ENCODE assay signal across 25 mouse cellular contexts in genomic region chr9:53371339-53371738, GRCm38 (mm10). TPM values are rescaled to one million over a fixed set of nuclear protein-coding genes. Genes with fewer than 3 reads are reported as not detected.
"Had no signal": no experiment of that assay in that cellular context is flagged by ENCODE, and none has a peak within 500 bp of the region (broad histone marks: within the 10 kb centered on the region; RNA-seq: fewer than 3 reads in every experiment).

No protein-coding gene starts in this region.

- H3K4me1 ChIP-seq: forebrain, embryonic 15.5 days; heart, embryonic 13.5 days; hindbrain, embryonic 13.5 days; hindbrain, embryonic 15.5 days; limb, embryonic 10.5 days; limb, embryonic 12.5 days had no signal

- DNase-seq: forebrain, postnatal 0 days; gastrocnemius, postnatal 14 days; gastrocnemius, postnatal 36 days; heart, adult 2 months; heart, postnatal 14 days; heart, postnatal 36 days; kidney, adult 18-20 months; kidney, adult 8-10 months; kidney, postnatal 10 days; kidney, postnatal 25 days; kidney, postnatal 4 days; liver had no signal

- ATAC-seq: forebrain, embryonic 15.5 days; forebrain, postnatal 0 days; hindbrain, postnatal 0 days had no signal

- H3K27ac ChIP-seq: forebrain, embryonic 15.5 days; heart, adult 2 months; heart, embryonic 13.5 days; heart, embryonic 15.5 days; hindbrain, embryonic 13.5 days; hindbrain, embryonic 15.5 days; hindbrain, postnatal 0 days; layer of hippocampus, adult 2 months; left cerebral cortex, adult 2 months; limb, embryonic 10.5 days; limb, embryonic 12.5 days had no signal

- H3K4me3 ChIP-seq: forebrain, embryonic 15.5 days; heart, adult 2 months; heart, embryonic 13.5 days; heart, embryonic 15.5 days; hindbrain, embryonic 13.5 days; hindbrain, embryonic 15.5 days; layer of hippocampus, adult 2 months; left cerebral cortex, adult 2 months; limb, embryonic 10.5 days; limb, embryonic 12.5 days had no signal

- H3K27me3 ChIP-seq: forebrain, embryonic 15.5 days; heart, embryonic 13.5 days; heart, embryonic 15.5 days; hindbrain, embryonic 13.5 days; hindbrain, embryonic 15.5 days; limb, embryonic 12.5 days had no signal

- H3K9ac ChIP-seq: forebrain, embryonic 15.5 days; forebrain, postnatal 0 days; heart, embryonic 13.5 days; heart, embryonic 15.5 days; hindbrain, embryonic 13.5 days; hindbrain, embryonic 15.5 days; limb, embryonic 12.5 days had no signal

- H3K4me2 ChIP-seq: forebrain, embryonic 15.5 days; heart, embryonic 11.5 days; heart, embryonic 13.5 days; heart, embryonic 15.5 days; hindbrain, embryonic 13.5 days; hindbrain, embryonic 15.5 days; limb, embryonic 12.5 days had no signal

- H3K36me3 ChIP-seq: forebrain, embryonic 15.5 days; heart, embryonic 13.5 days; heart, embryonic 15.5 days; hindbrain, embryonic 13.5 days; hindbrain, embryonic 15.5 days; limb, embryonic 10.5 days; limb, embryonic 12.5 days had no signal

- H3K9me3 ChIP-seq: forebrain, embryonic 15.5 days; heart, embryonic 13.5 days; heart, embryonic 15.5 days; hindbrain, embryonic 13.5 days; hindbrain, embryonic 15.5 days; limb, embryonic 10.5 days; limb, embryonic 12.5 days had no signal

RNA-seq across cellular contexts. Expression of gene 4930550C14Rik, which starts 30.8 kb away (rescaled TPM):
- total RNA-seq: gastrocnemius, adult 18-20 months; gastrocnemius, adult 8-10 months; gastrocnemius, postnatal 36 days; heart, adult 2 months; layer of hippocampus, adult 2 months had no signal
- polyA plus RNA-seq: forebrain, embryonic 15.5 days had no signal
